Mouse (Mus musculus) C2C12 (cell line): ENCODE data around the gene Diablo.

Experiments used
- CTCF ChIP-seq: IDR thresholded peaks from one replicate; pipeline ENCODE4 v1.5.1; 2011; ENCODE audit not compliant: control insufficient read depth, insufficient read depth, insufficient read length
- FOSL1 ChIP-seq: IDR thresholded peaks from one replicate; pipeline ENCODE4 v1.8.0; 2011; ENCODE audit warnings: mild to moderate bottlenecking, low read length; ENCODE audit not compliant: poor library complexity, insufficient read depth, severe bottlenecking
- MAX ChIP-seq: IDR thresholded peaks from one replicate; pipeline ENCODE4 v1.6.1; 2011; ENCODE audit warnings: mild to moderate bottlenecking, control low read depth
- MYOD1 ChIP-seq: IDR thresholded peaks from one replicate; pipeline ENCODE4 v1.6.1; 2011; ENCODE audit warnings: low read depth; ENCODE audit not compliant: control insufficient read depth, insufficient read length
- USF1 ChIP-seq: IDR thresholded peaks from one replicate; pipeline ENCODE4 v1.6.1; 2011; ENCODE audit warnings: low read depth, mild to moderate bottlenecking, control low read depth, moderate library complexity

- no peak for TF ChIP-seq MYOD1
- TF ChIP-seq CTCF = no peak
- no peak for TF ChIP-seq USF1
- TF ChIP-seq MAX = no peak
- TF ChIP-seq FOSL1 = no peak
Measured at GRCm38 (mm10) chr5:123508921-123509320, 15.1 kb downstream of the Diablo start.
